Mouse (Mus musculus) hindbrain, embryonic 13.5 days (tissue): ENCODE measurements around the gene Tbcd. TPM values are rescaled to one million over a fixed set of nuclear protein-coding genes. Genes with fewer than 3 reads are reported as not detected.

Experiments used
- ATAC-seq: fragments of 200-750 bp; cut with Nextera tagmentation; 2 replicates; pipeline ENCODE4 v1.8.0; 2017; ENCODE audit warnings: moderate TSS enrichment; ENCODE audit not compliant: low FRiP score
- H3K27ac ChIP-seq: fragments of 300-500 bp; sonication (generic); 2 replicates; pipeline ENCODE4 v1.5.1; 2015; ENCODE audit warnings: inconsistent platforms, mild to moderate bottlenecking, moderate library complexity
- H3K27me3 ChIP-seq: fragments of 300-500 bp; sonication (generic); 2 replicates; pipeline ENCODE4 v1.6.1; 2015; ENCODE audit warnings: mild to moderate bottlenecking, inconsistent platforms
- H3K36me3 ChIP-seq: fragments of 300-500 bp; sonication (generic); 2 replicates; pipeline ENCODE4 v1.6.1; 2015; ENCODE audit warnings: mild to moderate bottlenecking, inconsistent platforms
- H3K4me1 ChIP-seq: fragments of 300-500 bp; sonication (generic); replicated peaks from 2 replicates; pipeline ENCODE4 v1.6.1; 2015; ENCODE audit warnings: inconsistent platforms
- H3K4me2 ChIP-seq: fragments of 300-500 bp; sonication (generic); 2 replicates; pipeline ENCODE4 v1.6.1; 2015; ENCODE audit warnings: inconsistent platforms, mild to moderate bottlenecking, moderate library complexity
- H3K4me3 ChIP-seq: fragments of 300-500 bp; sonication (generic); 2 replicates; pipeline ENCODE4 v1.5.1; 2015; ENCODE audit warnings: mild to moderate bottlenecking, inconsistent platforms
- H3K9ac ChIP-seq: fragments of 300-500 bp; sonication (generic); 2 replicates; pipeline ENCODE4 v1.6.1; 2015; ENCODE audit warnings: mild to moderate bottlenecking, inconsistent platforms
- H3K9me3 ChIP-seq: fragments of 300-500 bp; sonication (generic); 2 replicates; pipeline ENCODE4 v1.6.1; 2016; ENCODE audit warnings: inconsistent platforms
- WGBS: fragments of 180-500 bp; shearing (Covaris S2); methylation state at CpG from one replicate; pipeline ENCODE4 v1.1.7; 2015; 5-methylcytosine and 5-hydroxymethylcytosine counted together
- polyA plus RNA-seq: library from polyadenylated mRNA; unstranded; fragments of >200 nt; fragmentation: Nextera tagmentation; extraction: Ambion mirVana; gene quantifications from 2 replicates; pipeline ENCODE4 v1.2.1, GENCODE M21; 2015

Tbcd gene
- polyA plus RNA-seq, 1 experiment from 2014 or later = 59.0 TPM

DNA sequence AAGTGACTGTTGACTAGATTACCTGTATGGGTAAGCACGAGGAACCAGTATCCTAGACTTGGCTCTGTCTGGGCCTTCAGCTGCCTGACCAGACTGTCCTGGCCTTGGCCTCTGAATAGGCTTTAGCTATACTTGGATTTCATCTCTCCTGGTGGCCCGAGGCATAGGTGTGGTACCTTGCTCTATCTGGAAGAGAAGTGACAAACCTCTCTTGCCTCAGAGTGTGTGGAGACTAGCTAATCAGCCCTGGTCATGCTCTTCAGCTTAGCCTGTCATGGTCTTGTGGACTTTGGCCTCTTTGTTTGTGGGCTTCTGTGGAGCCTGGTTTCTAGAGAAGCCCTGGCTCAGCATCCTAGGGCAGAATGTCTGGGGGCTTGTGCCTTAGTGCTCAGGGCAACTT lies 29.4 kb downstream of the Tbcd start:
- 94% methylated on average over 2 of the region's 2 CpGs for whole genome bisulfite sequencing
- Histone ChIP-seq H3K9me3 (no peaks in the 10 kb centered on the region), H3K4me1 (no peaks in the 10 kb centered on the region), H3K27ac (no peak overlapping the region), H3K4me3 (no peak overlapping the region), H3K9ac (no peak overlapping the region), H3K27me3 (no peaks in the 10 kb centered on the region), H3K36me3 (peaks cover 62% of the 10 kb centered on the region), H3K4me2 (no peak overlapping the region)
- ATAC-seq = no peak

DNA sequence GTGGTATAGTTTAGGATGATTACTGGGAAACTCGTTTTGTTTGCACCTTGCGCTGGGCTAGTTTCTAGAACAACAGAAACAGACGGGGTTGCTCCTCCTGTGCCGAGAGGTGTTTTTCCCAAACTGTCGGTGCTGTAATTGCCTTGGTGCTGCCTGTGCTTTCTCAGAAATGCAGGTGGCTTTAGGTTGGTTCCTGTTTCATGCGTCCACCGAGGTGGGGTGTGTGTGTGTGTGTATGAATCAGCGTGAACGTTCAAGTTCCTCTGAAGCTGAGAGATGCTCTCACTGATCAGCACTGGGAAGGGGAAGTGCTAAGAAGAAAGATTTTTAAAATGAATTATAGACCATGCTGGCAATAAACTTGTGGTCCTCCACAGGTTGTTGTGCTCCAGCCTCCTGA lies 34.1 kb downstream of the Tbcd start:
- no peak overlapping the region for H3K4me3 ChIP-seq
- H3K4me1 ChIP-seq = no peaks in the 10 kb centered on the region; the same call in 1 of the 2 replicates
- no peaks in the 10 kb centered on the region for H3K9me3 ChIP-seq
- 89% methylated on average over 9 of the region's 9 CpGs for WGBS
- peaks cover 26% of the 10 kb centered on the region for H3K36me3 ChIP-seq
- H3K9ac ChIP-seq = no peak overlapping the region
- H3K27ac ChIP-seq = no peak overlapping the region
- no peak for ATAC-seq
- H3K4me2 ChIP-seq = no peak overlapping the region
- no peaks in the 10 kb centered on the region for H3K27me3 ChIP-seq

DNA sequence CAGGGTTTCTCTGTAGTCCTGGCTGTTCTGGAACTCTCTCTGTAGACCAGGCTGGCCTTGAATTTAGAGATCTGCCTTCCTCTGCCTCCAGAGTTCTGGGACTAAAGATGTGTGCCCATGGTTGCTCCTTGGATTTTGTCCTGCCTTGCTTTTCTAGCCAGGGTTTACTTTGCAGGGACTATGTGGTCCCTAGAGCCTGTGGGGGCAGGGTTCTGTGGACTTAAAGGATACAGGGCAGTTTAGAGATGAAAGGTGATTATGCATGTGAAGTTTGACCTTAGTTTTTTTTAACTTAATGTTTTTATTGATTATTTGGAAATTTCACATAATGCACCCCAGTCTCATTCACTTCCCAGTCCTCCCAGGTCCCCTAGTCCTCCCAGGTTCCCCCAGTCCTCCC lies 38.9 kb downstream of the Tbcd start:
- Histone ChIP-seq H3K9me3 (no peaks in the 10 kb centered on the region), H3K36me3 (peaks cover 17% of the 10 kb centered on the region), H3K27me3 (no peaks in the 10 kb centered on the region), H3K4me2 (no peak overlapping the region), H3K4me1 (no peaks in the 10 kb centered on the region; the same call in 1 of the 2 replicates), H3K4me3 (no peak overlapping the region), H3K27ac (no peak overlapping the region), H3K9ac (no peak overlapping the region)
- ATAC-seq = no peak

DNA sequence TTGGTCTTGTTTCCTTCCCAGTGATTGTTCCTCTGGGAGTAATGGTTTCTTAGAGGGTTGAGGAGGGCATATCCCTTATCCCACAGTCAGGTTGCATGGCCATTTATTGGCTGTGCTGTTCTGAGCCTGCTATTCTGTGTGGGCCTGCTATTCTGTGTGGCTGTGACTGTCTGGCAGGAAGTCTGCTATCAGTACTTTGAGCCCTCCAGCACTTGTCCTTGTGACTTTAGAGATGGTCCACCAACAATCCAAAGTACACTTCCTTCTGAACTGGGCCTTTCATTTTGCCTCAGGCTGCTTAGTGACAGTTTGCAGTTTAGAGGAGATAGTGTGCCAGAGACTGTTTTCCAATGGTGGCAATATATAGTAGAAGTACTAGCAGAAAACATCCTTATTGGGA lies 48.8 kb downstream of the Tbcd start:
- Histone ChIP-seq H3K27ac (no peak overlapping the region), H3K9me3 (no peaks in the 10 kb centered on the region), H3K27me3 (no peaks in the 10 kb centered on the region), H3K36me3 (peaks cover 85% of the 10 kb centered on the region), H3K4me2 (no peak overlapping the region), H3K4me3 (no peak overlapping the region), H3K4me1 (no peaks in the 10 kb centered on the region), H3K9ac (no peak overlapping the region)
- ATAC-seq = no peak

DNA sequence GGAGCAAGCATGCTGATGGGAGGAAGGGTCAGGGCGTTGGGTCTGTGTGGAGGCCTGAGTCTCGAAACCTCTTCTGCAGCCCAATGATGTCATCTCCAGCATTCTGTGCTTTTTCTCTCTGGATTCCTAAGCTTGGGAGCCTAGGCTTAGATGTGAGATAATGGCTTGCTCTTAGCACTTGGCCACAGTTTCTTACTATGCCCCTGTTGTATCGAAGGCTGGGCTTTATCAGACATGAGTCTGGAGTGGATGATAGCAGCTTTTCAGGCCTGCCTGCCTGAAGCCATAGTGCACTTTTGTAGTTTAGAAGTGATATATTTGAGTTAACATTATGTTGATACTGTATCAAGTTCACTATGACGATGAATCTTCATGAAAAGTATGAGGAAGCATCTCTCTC lies 49.8 kb downstream of the Tbcd start:
- Histone ChIP-seq H3K36me3 (peaks cover 88% of the 10 kb centered on the region), H3K4me1 (no peaks in the 10 kb centered on the region), H3K9me3 (no peaks in the 10 kb centered on the region), H3K4me3 (no peak overlapping the region), H3K27ac (no peak overlapping the region), H3K4me2 (no peak overlapping the region), H3K9ac (no peak overlapping the region), H3K27me3 (no peaks in the 10 kb centered on the region)
- ATAC-seq = no peak
- 91% methylated on average over 4 of the region's 4 CpGs for WGBS

DNA sequence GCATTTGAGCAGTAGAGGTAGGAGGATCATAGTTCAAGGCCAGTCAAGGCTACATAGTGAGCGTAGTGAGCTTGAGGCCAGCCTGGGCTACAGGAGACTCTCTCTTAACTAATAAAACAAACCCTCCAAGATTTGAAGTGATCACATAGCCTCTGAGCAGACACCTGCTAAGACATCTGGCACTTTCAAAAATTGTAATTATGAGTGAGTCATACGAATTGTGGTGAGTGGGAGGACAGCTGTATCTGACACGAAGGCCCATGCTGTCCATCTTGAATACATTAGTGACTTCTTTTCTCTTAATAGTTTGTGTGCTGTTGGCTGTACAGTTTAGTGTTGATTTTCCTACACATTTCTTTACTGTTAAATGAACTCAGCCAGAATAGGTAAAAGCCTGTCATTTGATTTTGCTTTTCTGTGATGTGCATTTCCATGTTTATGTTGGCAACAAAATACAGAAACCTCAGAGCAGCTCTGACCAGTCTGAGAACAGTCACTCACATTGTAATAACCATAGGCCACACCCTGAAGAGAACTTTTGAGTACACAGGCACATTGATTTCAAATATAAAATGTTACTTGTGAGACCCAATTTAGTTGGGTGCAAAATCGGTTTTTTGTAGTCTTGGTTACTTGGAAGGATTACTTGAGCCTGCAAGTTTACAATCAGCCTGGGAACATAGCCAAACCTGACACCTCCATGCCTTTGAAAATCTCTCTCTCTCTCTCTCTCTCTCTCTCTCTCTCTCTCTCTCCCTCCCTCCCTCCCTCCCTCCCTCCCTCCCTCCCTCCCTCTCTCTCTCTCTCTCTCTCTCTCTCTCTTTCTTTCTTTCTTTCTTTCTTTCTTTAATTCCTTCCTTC lies 50.5 kb downstream of the Tbcd start:
- Histone ChIP-seq H3K9ac (no peak overlapping the region), H3K4me2 (no peak overlapping the region), H3K27me3 (no peaks in the 10 kb centered on the region), H3K9me3 (no peaks in the 10 kb centered on the region), H3K4me1 (no peaks in the 10 kb centered on the region), H3K4me3 (no peak overlapping the region), H3K36me3 (peaks cover 81% of the 10 kb centered on the region), H3K27ac (no peak overlapping the region)
- WGBS = 85% methylated on average over 4 of the region's 4 CpGs
- no peak for ATAC-seq

DNA sequence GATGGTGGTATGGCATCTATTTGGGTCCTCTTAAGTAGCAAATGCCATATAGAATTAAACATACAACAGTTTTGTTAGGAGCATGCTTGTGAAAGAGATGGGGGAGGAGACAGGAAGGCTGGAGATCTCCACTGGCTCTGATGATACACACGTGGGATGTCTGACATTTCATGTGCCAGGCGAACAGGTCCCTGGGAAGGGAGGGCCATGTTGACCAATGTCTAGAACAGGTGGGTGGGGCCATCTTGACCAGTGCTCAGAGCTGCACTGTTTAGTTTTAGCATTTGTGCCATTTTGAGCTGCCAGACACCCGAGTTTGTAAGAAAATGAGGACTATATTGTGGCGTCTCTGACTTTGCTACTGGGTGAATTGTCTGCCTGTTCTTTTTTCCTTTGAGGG lies 56.7 kb downstream of the Tbcd start:
- H3K36me3 ChIP-seq = peaks cover 28% of the 10 kb centered on the region
- 88% methylated on average over 4 of the region's 4 CpGs for WGBS
- H3K4me1 ChIP-seq = 0 out of 2 replicates have a peak, but pooled peaks cover 3% of the 10 kb centered on the region
- H3K4me2 ChIP-seq = no peak overlapping the region
- H3K9me3 ChIP-seq = no peaks in the 10 kb centered on the region
- no peak overlapping the region for H3K27ac ChIP-seq
- no peak for ATAC-seq
- no peak overlapping the region for H3K9ac ChIP-seq
- no peaks in the 10 kb centered on the region for H3K27me3 ChIP-seq
- no peak overlapping the region for H3K4me3 ChIP-seq

DNA sequence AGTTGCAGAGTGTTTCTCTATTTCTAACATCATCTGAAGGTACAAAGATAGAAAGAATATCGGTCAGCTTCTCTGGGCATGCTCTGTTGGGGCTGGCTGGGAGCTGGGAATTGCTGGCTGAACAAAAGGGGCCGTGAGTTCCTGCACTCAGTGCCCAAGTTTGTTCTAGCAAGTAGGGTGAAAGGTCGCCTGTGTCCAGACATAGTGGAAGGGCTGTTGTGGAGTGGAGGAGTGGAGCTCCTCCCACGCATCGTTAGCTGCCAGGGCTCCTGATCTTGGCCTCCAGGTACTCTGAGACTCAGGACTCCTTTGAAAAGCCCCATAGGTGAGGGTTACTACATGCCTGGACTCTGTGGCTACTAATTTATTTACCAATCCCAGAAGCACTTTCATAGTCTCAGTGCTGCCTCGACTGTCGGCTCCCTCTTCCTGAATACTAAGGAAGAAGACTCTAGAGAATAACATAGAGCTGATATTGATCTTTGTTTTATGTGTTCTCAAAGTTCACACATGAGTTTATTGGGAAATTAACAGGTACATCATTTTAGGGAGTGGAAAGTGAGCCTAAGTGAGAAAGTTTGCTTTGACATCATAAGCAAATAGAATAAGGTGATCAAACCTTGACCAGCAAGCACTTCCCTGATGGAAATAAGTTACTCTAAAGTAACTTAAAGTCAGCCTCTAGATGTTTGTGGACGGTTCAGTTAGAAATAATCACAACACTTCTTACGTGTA lies 58.9 kb downstream of the Tbcd start:
- WGBS = 80% methylated on average over 9 of the region's 9 CpGs
- Histone ChIP-seq H3K27me3 (no peaks in the 10 kb centered on the region), H3K4me3 (no peak overlapping the region), H3K27ac (no peak overlapping the region), H3K9ac (no peak overlapping the region), H3K36me3 (peaks cover 15% of the 10 kb centered on the region), H3K4me1 (0 out of 2 replicates have a peak, but pooled peaks cover 3% of the 10 kb centered on the region), H3K9me3 (no peaks in the 10 kb centered on the region), H3K4me2 (no peak overlapping the region)
- no peak for ATAC-seq

DNA sequence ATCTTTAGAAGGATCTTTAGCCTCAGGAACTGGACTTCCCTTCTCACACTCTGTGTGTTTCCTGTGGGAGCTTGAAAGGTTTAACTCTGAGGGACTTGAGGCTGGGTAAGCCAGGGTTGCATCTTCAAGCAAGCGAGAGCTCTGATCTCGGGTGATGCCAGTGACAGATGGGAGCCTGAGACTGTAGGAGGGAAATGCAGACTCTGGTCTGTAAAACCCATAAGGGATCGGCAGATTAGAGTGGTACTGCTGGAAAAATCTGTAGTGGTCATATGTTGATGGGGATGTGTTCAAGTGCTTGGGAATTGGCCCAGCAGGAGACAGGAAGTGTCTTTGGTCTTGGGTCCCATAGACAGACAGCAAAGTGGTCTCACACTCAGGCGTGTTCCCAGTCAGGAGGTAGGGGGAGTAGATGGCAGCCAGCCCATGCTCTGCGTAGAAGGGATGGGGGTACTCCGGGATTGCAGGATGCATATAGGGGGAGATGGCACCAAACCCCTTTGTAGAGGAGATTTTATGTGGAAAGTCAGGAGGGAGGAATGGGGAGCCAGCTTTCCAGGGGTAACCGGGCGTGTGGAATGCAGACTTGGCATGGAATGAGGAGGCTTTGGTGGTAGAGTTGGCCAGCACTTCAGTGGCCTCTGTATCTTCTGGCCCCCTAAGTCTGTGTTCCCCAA lies 61.3 kb downstream of the Tbcd start:
- no peak for ATAC-seq
- no peak overlapping the region for H3K4me3 ChIP-seq
- H3K36me3 ChIP-seq = 0 out of 2 replicates have a peak, but pooled peaks cover 9% of the 10 kb centered on the region
- no peak overlapping the region for H3K4me2 ChIP-seq
- no peak overlapping the region for H3K9ac ChIP-seq
- H3K27me3 ChIP-seq = no peaks in the 10 kb centered on the region
- peaks cover 11% of the 10 kb centered on the region for H3K4me1 ChIP-seq
- 90% methylated on average over 8 of the region's 8 CpGs for WGBS
- H3K9me3 ChIP-seq = no peaks in the 10 kb centered on the region
- no peak overlapping the region for H3K27ac ChIP-seq

DNA sequence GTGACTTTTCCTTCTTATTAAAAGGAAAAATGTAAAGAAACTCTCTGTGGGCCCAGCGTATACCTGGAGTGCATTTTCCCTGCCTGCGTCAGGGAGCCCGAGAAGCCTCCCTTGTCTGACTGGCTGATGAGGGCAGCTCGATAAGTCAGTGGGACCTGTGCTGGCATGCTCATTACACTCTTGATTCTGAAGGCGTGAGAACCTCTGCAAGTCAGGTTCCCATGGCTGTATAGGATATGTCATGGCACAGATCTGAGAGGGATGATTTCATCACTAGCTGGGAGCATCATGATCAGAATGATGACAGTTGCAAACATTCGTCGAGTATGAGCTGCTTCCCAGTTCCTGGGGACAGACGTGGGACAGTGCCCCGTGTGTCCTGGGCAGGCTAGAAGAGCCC lies 64.2 kb downstream of the Tbcd start:
- 0 out of 2 replicates have a peak, but pooled peaks cover 9% of the 10 kb centered on the region for H3K36me3 ChIP-seq
- peaks cover 17% of the 10 kb centered on the region for H3K4me1 ChIP-seq
- WGBS = 83% methylated on average over 9 of the region's 9 CpGs
- no peak for ATAC-seq
- H3K4me2 ChIP-seq = no peak overlapping the region
- H3K9ac ChIP-seq = no peak overlapping the region
- no peaks in the 10 kb centered on the region for H3K9me3 ChIP-seq
- no peak overlapping the region for H3K27ac ChIP-seq
- H3K27me3 ChIP-seq = no peaks in the 10 kb centered on the region
- no peak overlapping the region for H3K4me3 ChIP-seq

DNA sequence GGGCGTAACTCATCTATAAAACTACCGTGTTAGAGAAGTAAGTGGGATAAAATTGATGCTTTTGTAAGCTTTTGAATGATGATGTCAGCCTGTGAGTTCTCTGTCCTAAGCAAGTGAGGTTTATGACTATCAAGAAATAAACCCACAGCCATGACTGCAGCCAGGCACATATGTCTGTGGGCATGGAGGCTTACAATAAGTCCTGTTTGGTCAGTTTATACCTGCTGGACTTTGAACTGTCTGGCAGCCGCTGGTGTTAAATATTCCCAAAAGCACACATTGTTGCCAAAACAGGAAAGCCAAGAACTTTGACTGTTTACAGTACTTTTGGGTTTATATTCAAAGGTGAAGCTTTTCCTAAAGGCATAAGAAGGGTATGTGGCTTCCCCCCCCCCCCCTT lies 65.2 kb downstream of the Tbcd start:
- 80% methylated on average over 3 of the region's 3 CpGs for WGBS
- no peak for ATAC-seq

DNA sequence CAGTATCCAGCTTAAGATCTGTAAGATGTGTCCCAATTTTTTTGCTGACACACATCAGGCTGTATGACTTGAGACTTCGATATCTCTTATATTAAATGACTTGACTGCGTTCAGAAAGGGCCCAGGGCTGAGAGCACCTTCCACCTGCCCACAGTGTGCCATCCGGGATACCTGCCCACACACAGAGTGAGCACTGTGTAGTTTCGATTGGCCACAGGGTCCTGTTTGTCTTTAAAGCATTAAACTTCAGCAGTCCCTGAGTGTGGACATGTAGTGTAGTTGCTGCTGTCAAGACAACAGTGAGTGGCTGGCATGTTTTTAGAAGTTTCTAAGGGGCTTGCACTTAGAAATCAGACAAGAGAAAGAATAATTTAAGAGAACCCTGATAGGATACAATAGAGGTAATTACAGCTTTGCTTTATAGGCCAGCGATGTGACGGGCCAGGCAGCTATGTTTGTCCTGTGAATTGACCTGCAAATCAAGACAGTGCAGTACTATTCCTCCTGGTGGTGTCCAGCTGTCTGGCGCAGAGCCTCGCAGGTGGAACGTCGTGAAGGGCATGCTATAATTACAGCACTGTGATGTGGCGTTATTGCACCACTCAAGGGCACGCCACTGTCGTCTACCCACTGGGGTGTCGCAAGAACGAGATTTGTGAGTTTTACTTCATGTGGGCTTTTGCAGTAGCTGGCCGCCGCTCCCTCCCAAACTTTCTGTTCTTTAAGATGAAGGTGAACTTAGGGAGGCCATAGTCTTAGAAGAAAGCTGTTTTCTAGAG lies 66.1 kb downstream of the Tbcd start:
- H3K27me3 ChIP-seq = no peaks in the 10 kb centered on the region
- no peak overlapping the region for H3K4me3 ChIP-seq
- H3K27ac ChIP-seq = no peak overlapping the region
- no peak for ATAC-seq
- 0 out of 2 replicates have a peak, but pooled peaks cover 4% of the 10 kb centered on the region for H3K36me3 ChIP-seq
- peaks cover 17% of the 10 kb centered on the region for H3K4me1 ChIP-seq
- 87% methylated on average over 17 of the region's 17 CpGs for WGBS
- no peaks in the 10 kb centered on the region for H3K9me3 ChIP-seq
- H3K4me2 ChIP-seq = no peak overlapping the region
- no peak overlapping the region for H3K9ac ChIP-seq

More for the DNA sequence above, 65.2 kb downstream of the Tbcd start:
- H3K36me3 ChIP-seq = 0 out of 2 replicates have a peak, but pooled peaks cover 7% of the 10 kb centered on the region
- no peaks in the 10 kb centered on the region for H3K27me3 ChIP-seq
- H3K4me1 ChIP-seq = peaks cover 17% of the 10 kb centered on the region
- no peak overlapping the region for H3K4me3 ChIP-seq
- H3K4me2 ChIP-seq = no peak overlapping the region
- no peak overlapping the region for H3K9ac ChIP-seq
- no peak overlapping the region for H3K27ac ChIP-seq
- no peaks in the 10 kb centered on the region for H3K9me3 ChIP-seq
